Mouse (Mus musculus) frontal cortex, adult (tissue): ENCODE results near the gene Ccdc14.
A peak's percentile ranks its signal among the peaks of the same experiment; 100 is the strongest.
"Not testable (repeated sequence)": the region's sequence is repeated elsewhere in the genome, so short reads cannot be mapped to it uniquely, and the experiment has no call there.

Source experiments
- ATAC-seq: cut with Nextera tagmentation; 2 replicates; pipeline ENCODE4 v1.9.2; 2017; ENCODE audit warnings: mild to moderate bottlenecking, moderate library complexity, mixed read lengths; ENCODE audit not compliant: low TSS enrichment

Gene Ccdc14

DNA sequence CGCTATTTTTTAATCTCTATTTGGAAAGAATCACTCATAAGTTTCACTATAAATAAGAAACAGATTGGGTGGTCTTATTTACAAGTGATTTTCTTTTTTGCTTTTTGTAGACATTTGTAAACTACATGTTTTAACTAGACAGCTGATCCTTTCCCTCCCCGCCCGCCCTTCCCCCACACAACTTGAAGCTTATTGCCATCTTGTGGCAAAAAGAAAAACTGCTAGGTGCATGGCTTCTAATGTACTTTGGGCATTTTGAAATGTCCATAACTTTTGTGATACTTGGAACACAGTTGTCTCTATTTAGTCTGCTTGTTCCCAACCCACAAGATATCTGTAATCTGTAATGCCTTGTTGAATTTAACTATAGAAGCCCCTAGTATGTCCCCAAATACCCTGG is 21.1 kb downstream of the Ccdc14 start:
- ATAC-seq = no peak

DNA sequence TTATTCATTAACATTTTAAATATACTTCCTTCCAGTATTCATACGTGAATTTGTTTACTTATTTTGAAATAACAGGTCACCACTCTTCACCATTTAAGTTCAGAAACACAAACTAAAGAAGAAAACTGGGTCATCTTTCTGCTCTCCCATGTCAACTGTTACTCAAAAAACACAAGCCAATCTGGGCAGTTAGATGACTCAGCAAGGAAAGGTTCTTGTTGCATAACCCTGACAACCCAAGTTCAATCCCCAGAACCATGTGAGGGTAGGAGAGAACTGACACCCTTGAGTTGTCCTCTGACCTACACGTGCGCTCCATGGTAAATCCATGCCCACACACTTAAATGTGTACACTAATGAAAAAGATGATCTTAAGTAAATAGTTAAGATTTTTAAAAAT is 34.7 kb downstream of the Ccdc14 start:
- ATAC-seq = no peak

DNA sequence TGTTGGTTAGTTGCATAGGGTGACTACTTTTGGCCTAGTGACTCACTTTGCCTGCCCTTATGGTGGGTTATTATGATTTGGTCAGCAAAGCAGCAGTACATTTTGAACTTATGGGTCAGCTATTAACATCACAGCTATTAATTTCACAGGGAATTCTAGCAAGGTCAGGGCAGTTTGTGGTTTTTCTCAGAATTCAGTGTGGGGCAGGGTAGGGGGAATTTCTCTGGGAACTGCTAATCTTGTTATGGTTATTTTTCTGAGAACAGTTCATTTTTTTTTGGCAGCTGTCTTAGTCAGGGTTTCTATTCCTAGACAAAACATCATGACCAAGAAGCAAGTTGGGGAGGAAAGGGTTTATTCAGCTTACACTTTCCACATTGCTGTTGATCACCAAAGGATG is 38.2 kb downstream of the Ccdc14 start:
- ATAC-seq = not testable (repeated sequence)

DNA sequence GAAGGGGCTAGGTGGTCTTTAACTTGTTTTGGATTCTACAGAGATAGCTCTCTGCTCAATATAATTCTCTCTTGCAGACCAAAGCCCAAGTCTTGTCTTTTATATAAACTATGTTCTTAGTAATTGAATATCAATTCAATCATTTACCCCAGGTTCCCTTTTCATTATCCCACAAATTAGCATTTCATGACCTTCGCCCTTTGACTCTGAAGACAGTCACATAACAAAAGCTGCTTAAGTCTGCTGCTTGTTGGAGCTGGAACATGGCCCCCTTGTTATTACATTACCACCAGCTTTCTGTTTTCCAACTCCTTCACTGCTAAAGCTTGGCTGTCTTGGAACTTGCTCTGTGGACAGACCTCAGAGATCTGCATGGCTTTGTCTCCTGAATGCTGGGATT is 39.0 kb downstream of the Ccdc14 start:
- no peak for ATAC-seq

DNA sequence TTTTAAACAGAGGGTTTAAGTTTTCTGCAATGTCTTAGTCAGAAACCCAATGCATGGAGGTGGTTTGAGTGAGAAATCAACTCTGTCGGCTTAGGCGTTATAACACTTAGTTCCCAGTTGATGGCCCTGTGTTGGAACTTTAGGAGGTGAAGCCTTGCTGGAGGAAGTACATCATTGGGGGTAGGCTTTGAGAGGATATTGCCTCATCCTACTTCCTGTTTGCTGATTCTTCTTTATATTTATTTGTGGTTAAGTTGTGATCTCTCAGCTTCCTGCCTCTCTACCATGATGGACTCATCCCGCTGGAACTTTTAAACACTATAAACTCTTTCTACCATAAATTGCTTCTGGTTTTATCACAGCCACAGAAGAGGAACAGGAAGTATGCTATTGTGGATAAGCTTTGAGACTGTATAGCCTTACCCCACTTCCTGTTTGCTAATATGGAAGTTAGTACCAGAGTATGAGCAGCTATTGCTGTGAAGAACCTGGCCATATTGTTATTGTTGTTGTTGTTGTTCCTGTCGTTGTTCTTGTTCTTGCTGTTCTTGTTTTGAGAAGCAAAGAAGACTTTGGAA is 48.3 kb downstream of the Ccdc14 start:
- no peak for ATAC-seq

DNA sequence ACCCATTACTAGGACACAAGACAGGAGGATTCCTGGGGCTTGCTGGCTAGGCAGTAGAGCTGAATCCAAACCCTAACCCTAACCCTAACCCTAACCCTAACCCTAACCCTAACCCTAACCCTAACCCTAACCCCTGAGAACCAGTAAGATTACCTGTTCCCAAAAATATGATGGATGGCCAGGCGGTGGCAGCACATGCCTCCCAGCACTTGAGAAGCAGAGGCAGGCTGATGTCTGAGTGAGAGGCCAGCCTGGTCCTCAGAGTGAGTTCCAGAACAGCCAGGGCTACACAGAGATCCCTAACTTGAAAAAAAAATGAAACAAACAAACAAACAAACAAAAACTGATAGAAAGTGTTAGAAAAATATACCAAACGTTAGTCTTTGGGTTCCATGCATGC is 52.5 kb downstream of the Ccdc14 start:
- no peak for ATAC-seq

DNA sequence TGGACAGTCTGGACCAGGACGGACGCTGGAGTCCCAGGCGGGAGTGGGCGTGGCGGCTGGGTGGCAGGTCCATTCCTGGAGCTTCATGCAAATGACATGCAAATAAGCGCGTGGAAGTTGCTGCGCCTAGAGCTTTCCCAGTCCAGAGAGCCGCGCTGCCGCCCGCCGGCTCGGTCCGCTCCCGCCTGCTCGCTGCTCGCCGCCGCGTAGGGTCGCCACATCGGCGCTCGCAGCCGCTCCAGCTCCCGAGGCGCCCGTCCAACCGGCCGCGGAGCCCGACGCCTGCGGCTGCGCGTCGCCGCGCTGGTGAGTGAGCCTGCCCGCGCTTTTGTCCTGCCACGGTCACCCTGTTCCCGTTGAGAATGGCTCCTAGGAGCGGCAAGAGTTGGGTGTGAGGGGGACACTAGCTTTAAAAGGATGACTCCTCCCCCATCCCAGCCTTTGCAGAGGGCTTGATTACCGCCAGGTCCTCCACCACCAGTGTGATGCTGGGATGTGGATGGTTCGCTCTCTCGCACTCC is 54.7 kb downstream of the Ccdc14 start, which contains the start of gene Mylk:
Mylk (plus strand) TSS at position 146 of the 521 bp plus-strand sequence.
- peak; percentile 86 for ATAC-seq

DNA sequence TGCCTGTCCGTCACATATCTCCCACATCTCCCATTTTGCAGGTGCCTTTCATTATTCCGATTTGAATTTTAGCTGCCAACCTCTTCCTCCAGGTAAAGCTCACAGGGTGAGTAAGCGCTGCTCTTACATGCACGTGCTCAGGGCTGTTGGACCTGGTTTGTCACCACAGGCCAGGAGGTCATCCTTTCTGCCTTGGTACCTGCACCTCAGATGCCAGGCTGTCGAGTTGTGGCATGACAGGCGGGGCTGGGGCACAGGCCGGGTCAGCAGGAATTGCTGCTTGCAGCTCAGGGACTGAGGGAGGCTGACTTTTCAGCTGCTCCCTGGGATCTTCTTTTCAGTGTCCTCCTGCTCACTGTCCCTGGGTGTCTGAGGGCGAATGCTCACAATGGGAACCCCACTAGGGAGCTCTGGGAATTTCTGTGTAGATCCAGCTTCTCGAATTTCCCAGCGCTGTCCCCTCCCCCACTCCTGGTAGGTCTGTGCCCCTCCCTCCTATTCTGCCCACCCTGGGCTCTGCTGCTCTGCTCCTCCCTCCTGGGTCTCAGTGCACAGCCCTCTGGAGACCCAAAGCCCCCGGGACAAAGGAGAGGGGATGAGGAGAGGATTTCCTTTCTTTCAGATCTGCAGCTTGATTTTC is 57.8 kb downstream of the Ccdc14 start:
- no peak for ATAC-seq

DNA sequence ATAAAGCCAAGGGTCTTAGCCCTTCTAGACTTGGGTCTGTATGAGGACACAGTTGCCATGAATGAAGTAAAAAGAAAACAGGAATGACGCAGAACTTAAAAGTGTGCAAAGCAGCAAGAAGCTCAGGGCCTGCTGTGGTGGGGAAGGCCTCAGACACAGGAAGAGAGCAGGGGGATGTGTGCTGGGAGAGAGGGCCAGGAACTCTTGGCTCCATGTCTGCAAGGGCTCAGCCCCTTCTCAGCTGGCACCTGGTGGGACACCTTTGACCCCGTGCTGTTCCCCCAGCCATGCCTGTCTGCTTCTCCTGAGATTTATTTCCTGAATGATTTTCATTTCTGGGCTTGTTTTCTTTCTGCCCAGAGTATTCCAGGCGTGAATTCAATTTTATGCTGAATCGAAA is 59.1 kb downstream of the Ccdc14 start:
- ATAC-seq = no peak

DNA sequence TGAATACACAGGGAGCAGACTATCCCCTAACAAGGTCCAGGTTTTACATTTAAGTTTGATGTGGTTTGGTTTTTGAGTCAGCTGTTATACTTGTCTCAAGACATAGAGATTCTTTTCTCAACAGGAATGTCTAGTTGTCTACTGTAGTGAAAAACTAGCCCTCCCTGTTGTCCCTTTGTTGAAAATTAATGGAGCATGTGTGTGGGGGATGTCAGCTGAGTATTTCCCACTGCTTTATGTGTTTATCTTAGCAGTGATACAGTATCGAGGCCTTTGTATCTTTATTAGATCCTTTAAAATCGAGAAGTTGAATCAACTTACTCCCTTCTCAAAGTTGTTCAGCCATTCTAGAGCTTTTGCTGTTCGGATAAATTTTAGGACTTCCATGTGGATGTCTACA is 61.6 kb downstream of the Ccdc14 start:
- ATAC-seq = no peak

DNA sequence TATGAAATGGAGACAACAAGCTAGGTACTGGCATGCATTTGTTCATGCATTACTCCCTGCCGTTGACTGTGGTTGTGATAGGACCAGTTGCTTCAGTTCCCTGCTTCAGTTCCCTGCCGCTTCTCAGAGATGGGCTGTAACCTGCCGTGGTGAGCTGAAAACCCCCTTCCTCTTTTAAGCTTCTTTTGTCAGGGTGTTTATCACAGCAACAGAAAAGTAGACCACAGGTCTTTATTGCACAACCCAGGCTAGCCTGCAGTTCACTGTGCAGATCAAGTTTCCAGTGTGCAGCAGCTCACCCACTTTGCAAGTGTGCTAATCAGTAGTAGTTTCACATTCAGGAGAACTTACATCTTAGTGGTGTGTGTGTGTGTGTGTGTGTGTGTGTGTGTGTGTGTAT is 62.6 kb downstream of the Ccdc14 start:
- ATAC-seq = no peak

DNA sequence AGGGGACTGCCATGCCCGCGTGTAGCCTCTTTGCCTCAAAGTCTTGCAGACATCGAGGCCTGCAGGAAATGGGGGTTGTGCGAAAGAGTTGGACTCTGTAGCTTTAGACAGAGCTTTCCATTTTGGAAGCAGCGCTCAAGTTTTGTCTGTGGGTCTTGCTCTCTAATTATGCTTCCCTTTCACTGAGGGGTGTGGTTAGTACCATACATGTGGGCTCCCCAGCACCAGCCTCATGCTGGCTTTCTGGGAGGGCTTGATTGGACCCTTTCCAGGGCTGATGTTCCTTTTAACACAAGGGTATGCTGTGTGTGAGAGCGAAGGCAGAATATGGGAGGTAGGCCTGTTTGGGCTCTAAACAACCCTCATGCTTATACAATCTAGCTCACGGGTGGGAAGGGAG is 66.6 kb downstream of the Ccdc14 start:
- ATAC-seq = no peak

DNA sequence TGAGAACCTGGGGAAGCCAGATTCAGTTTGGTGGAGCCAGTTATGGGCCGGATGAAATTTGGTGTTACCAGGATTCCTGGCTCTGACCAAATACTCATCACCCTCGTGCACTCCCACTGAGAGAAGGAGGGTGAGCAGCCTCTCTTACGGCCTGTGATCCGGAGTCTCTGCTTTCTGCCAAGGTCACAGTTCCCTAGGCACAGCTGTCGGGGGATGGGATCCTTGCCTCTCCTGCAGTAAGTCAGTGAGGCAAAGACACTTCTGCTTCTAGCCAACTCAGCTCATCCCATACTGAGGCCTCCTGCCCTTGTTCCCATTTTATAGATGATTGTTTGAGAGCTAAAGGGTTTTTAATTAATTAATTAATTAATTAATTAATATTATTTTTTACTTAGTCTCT is 67.8 kb downstream of the Ccdc14 start:
- no peak for ATAC-seq

DNA sequence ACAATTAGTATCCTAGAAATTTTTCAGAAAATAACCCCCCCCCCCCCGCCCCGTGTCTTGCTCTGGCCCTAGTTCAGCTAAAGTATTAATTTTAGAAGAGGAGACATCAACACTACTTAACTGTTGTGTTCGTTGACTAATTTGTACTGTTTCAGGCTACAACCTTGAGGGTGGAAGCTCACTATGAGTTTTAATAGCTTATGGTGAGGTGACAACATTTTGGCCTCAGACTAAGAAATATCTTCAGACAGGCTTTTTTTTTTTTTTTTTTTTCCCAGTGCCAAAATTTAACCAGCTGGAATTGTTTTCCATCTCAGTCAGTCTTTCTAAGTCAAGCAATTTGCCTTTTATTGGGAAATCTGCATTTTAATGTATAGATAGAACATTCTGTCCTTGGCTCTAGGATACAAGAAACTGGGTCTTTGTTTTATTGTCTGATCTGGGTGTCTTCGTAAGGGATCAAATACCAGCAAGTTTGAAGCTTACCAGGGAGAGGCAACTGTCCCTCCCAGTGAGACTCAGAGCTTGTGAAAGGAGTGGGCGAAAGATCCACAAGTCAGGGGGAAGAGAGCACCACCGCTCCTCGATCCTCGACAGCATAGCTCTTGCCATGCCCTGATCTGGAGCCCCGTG is 73.7 kb downstream of the Ccdc14 start:
- no peak for ATAC-seq

DNA sequence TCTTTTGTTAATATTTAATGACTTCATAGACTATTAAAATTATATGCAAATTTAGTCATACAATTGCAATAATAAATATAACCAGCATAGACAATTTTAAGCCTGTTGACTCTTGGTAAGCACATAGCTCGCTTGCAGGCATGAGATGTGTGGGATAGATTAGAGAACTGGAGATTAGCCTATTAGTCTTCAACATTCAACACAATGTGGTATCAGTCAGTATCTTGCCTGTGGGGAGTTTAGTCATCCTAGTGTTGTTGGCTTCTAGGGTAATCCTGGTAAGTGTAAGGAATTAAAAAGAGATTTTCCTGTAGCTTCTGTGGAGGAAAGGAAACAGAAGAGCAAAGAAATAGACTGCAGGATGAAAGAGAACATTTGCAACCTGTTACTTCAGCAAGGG is 75.2 kb downstream of the Ccdc14 start:
- ATAC-seq = no peak

DNA sequence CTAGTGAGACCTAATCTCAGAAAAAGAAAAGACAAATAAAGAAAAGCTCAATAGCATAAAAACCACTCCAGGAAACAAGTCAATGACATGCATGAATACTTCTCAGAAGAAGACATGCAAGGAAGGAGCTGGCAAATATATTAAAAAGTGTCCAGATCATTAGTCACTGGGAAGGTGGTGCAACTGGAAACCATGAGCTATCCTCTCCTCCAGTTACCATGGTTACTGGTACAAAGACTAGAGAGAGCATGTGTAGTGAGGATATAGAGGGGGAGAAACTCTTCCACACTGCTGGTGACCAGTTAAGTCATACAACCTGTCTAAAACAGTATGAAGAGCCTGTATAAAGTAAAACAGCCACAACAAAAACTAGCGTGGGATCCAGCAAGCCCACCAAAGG is 75.8 kb downstream of the Ccdc14 start:
- ATAC-seq = no peak

DNA sequence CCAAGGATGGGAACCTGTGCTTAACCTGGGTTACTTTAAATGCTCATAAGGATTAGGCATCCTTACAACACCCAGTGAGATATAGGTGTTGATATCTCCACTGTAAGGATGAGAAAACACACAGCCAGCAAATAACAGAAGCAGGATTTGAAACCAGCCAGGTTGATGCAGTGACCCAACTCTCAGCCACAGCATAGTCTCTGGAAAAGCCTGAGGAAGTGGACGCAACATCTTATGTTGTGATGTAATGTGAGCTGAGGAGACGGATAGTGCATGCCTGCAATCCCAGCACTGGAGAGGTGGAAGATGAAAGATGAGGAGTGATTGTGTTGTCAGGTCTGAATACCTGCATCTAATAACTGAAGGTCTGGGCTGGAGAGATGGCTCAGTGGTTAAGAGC is 77.0 kb downstream of the Ccdc14 start:
- ATAC-seq = no peak

DNA sequence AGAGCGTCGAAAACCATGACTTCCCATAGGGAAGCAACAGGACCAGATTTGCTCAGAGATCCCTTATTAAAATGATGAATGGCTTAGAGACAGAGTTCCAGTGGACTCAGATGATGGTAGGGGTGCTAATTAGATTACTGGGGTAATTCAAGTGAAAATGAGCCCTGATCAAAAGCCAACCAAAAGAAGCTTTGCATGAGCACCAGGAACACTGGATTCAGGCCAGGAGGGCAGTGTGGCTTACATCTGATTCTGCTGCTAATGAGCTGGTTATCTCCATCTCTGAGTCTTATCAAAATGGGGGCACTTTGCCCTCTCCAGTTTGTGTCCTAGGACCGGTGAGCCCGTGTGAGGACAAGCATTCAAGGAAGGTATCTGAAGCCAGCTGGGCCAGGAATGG is 78.0 kb downstream of the Ccdc14 start:
- ATAC-seq = no peak

DNA sequence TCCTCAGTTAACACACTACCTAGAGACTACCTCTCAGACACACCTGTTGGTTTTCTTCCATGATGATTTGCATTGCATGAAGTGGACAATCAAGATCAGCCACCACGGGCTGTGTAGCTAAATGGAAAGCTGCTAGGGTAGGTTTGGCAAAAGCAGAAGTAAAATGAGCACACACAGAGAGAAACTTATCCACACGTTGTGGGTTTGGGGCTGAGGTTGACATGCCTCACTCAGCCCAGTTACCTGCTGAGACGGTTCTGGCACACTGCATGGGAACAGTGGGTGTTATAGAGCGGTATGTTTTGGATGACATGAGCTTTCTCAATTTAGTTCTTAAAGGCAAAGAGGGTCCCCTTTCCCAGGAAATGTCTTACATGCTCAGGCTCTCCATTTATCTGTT is 79.7 kb downstream of the Ccdc14 start:
- ATAC-seq = no peak

DNA sequence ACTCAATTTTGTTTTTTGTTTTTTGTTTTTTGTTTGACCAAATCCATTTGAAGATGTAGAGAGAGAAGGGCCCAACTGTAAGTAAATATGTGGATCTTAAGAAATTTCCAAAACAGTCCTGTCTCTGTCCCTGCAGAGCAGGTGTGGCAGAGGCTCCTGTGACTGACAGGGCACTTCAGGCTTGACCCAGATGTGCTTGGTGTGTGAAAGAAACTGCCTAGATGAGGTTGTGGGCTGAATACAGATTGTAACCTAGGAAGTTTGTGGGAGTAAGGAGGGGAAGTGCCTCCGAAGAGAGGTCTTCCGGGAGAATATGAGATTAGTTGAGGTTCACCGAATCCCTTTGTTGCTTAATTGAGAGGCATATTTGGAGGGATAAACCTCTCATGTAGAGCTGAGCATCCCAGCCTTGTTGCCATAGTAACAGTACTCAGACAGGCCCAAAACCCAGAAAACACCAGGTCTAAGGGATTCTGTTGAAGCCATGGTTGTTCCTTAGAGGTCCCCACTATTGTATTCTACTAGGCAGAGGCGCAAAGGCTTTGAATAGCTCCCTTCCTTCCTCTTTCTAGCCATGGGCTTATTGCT is 82.1 kb downstream of the Ccdc14 start:
- no peak for ATAC-seq
